In the genomic region with DNA sequence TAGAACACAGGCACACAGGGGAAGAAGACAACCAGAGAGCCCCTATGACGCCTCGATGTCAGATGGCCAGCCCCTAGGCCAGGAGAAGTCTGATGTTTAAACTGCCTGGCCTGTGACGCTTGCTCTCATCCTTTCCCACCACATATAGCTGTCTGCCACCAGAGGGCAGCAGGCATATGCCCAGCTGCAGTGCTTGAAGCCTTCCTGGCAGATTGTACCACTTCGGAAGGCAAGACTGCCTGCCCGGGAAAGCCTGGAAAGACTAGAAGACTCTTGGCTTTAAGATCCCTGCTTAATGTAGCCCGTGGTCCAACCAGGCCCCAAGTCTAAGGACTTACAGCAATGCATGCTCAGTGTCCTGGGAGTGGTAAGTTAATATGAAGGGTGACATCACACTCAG, we compare ENCODE assay signal across 7 mouse cellular contexts. TPM values are rescaled to one million over a fixed set of nuclear protein-coding genes. Genes with fewer than 3 reads are reported as not detected.
DNase-seq lines count a peak whose midpoint lies in the region; ATAC-seq and TF ChIP-seq lines count a peak whose summit lies in the region.

No protein-coding gene starts in this region.

- no peaks in the 10 kb centered on the region for H3K9me3 ChIP-seq in limb, embryonic 11.5 days (ENCODE audit: control insufficient read depth, low read length)
- H3K9me3 ChIP-seq in midbrain, embryonic 15.5 days = no peaks in the 10 kb centered on the region

- H3K4me1 ChIP-seq in kidney, adult 2 months (ENCODE audit: control insufficient read depth, insufficient read depth, low read length) = peaks cover 3% of the 10 kb centered on the region; the same call in 1 of the 2 replicates
- no peaks in the 10 kb centered on the region for H3K4me1 ChIP-seq in limb, embryonic 11.5 days (ENCODE audit: control insufficient read depth, insufficient read depth, low read length)
- H3K4me1 ChIP-seq in midbrain, embryonic 15.5 days = peaks cover 10% of the 10 kb centered on the region
- H3K4me1 ChIP-seq in spleen, adult 2 months (ENCODE audit: control insufficient read depth, insufficient read depth, insufficient read length) = no peaks in the 10 kb centered on the region

- peak; percentile 86 for DNase-seq in adrenal gland, postnatal 10 days
- DNase-seq in embryo, embryonic 9.5 days (ENCODE audit: extremely low spot score) = peak; percentile 71
- peak; percentile 85 to 87 for DNase-seq in heart, adult 18-20 months
- peak; percentile 90 for DNase-seq in kidney, adult 2 months
- peak; percentile 81 for DNase-seq in limb, embryonic 11.5 days (ENCODE audit: low spot score)
- peak; percentile 34 to 63 for DNase-seq in spleen, adult 2 months (ENCODE audit: low read depth in 1 of 2, low spot score in 2 of 2)

- no peak overlapping the region for H3K9ac ChIP-seq in limb, embryonic 11.5 days (ENCODE audit: low read length)
- H3K9ac ChIP-seq in midbrain, embryonic 15.5 days = no peak overlapping the region

- H3K4me2 ChIP-seq in limb, embryonic 11.5 days (ENCODE audit: low read depth, severe bottlenecking) = no peak overlapping the region
- H3K4me2 ChIP-seq in midbrain, embryonic 15.5 days = no peak overlapping the region

- H3K27me3 ChIP-seq in kidney, adult 2 months (replicated peaks; ENCODE audit: control insufficient read depth, insufficient read depth, low read length) = no peaks in the 10 kb centered on the region
- no peaks in the 10 kb centered on the region for H3K27me3 ChIP-seq in limb, embryonic 11.5 days (ENCODE audit: control insufficient read depth, insufficient read depth, low read length)
- H3K27me3 ChIP-seq in midbrain, embryonic 15.5 days (replicated peaks) = 0 out of 2 replicates have a peak, but pooled peaks cover under 1% of the 10 kb centered on the region
- H3K27me3 ChIP-seq in spleen, adult 2 months (ENCODE audit: control insufficient read depth, insufficient read depth, low read length) = no peaks in the 10 kb centered on the region

- H3K4me3 ChIP-seq in kidney, adult 2 months (ENCODE audit: insufficient read depth, low read depth, low read length) = peak overlapping the region; percentile 17; the same call in 1 of the 2 replicates
- no peak overlapping the region for H3K4me3 ChIP-seq in limb, embryonic 11.5 days (ENCODE audit: low read depth, low read length)
- no peak overlapping the region for H3K4me3 ChIP-seq in midbrain, embryonic 15.5 days
- H3K4me3 ChIP-seq in spleen, adult 2 months (ENCODE audit: extremely low read depth, insufficient read depth, insufficient read length) = no peak overlapping the region

- under 1% methylated on average over 6 of the region's 6 CpGs for WGBS in kidney, adult 2 months
- WGBS in limb, embryonic 11.5 days = 7% methylated on average over 6 of the region's 6 CpGs
- WGBS in midbrain, embryonic 15.5 days = 6% methylated on average over 6 of the region's 6 CpGs
- WGBS in spleen, adult 2 months = 8% methylated on average over 6 of the region's 6 CpGs

- ATAC-seq in limb, embryonic 11.5 days (ENCODE audit: insufficient number of reproducible peaks, low FRiP score, low TSS enrichment, low read depth) = peak; percentile 61; the same call in 1 of the 2 replicates
- peak; percentile 53 for ATAC-seq in midbrain, embryonic 15.5 days (replicated peaks)

- no peak for TF ChIP-seq POLR2A in kidney, adult 2 months (IDR thresholded peaks at IDR 0.05; ENCODE audit: low read depth, low read length)
- TF ChIP-seq POLR2A in spleen, adult 2 months (IDR thresholded peaks at IDR 0.05; ENCODE audit: low read depth, low read length) = no peak

- peak; percentile 97 for TF ChIP-seq CTCF in kidney, adult 2 months (conservative IDR thresholded peaks at IDR 0.05; ENCODE audit: insufficient read depth, insufficient read length, low read depth, low read length)
- TF ChIP-seq CTCF in spleen, adult 2 months (IDR thresholded peaks at IDR 0.05; ENCODE audit: extremely low read depth, insufficient read depth, insufficient read length, insufficient replicate concordance) = peak; percentile 91; the same call in 1 of the 2 replicates

- no peaks in the 10 kb centered on the region for H3K36me3 ChIP-seq in kidney, adult 2 months (ENCODE audit: control insufficient read depth, insufficient read depth, low read length)
- no peaks in the 10 kb centered on the region for H3K36me3 ChIP-seq in limb, embryonic 11.5 days (ENCODE audit: control insufficient read depth, insufficient read depth, low read length)
- no peaks in the 10 kb centered on the region for H3K36me3 ChIP-seq in midbrain, embryonic 15.5 days (replicated peaks)
- H3K36me3 ChIP-seq in spleen, adult 2 months (ENCODE audit: control insufficient read depth, insufficient read depth, low read length) = no peaks in the 10 kb centered on the region

- H3K27ac ChIP-seq in kidney, adult 2 months (ENCODE audit: insufficient read depth, low read depth, low read length) = no peak overlapping the region
- H3K27ac ChIP-seq in limb, embryonic 11.5 days (replicated peaks; ENCODE audit: low read depth, low read length) = no peak overlapping the region
- H3K27ac ChIP-seq in midbrain, embryonic 15.5 days = no peak overlapping the region
- H3K27ac ChIP-seq in spleen, adult 2 months (ENCODE audit: insufficient read depth, low read length) = no peak overlapping the region

RNA-seq across cellular contexts. Expression of a gene that starts 4.4 kb away (rescaled TPM):
- total RNA-seq in adrenal gland, postnatal 10 days (2021) = 1 to 10 TPM in 1 of 2 experiments, under 1 TPM in 1; 0.87 to 1.3 TPM
- total RNA-seq in heart, adult 18-20 months (2021) = under 1 TPM; 0.17 to 0.33 TPM
- 0.35 and 0.36 TPM in 2 replicates for polyA plus RNA-seq in kidney, adult 2 months (2012; rRNA removed)
- 0.72 and 1.5 TPM in 2 replicates for polyA plus RNA-seq in limb, embryonic 11.5 days (2014; fragmentation: Nextera tagmentation; extraction: Ambion mirVana)
- 1.8 and 1.9 TPM in 2 replicates for polyA plus RNA-seq in midbrain, embryonic 15.5 days (2015; fragmentation: Nextera tagmentation; extraction: Ambion mirVana)
- 0.31 and 0.39 TPM in 2 replicates for polyA plus RNA-seq in spleen, adult 2 months (2012; rRNA removed)

RNA-seq across cellular contexts. Expression of a gene that starts 47.8 kb away (rescaled TPM):
- total RNA-seq in adrenal gland, postnatal 10 days (2021) = 100 to 1,000 TPM; 175 to 191 TPM
- 100 to 1,000 TPM; 164 to 168 TPM for total RNA-seq in heart, adult 18-20 months (2021)
- polyA plus RNA-seq in kidney, adult 2 months (2012; rRNA removed) = 46.9 and 73.0 TPM in 2 replicates
- 371 and 373 TPM in 2 replicates for polyA plus RNA-seq in limb, embryonic 11.5 days (2014; fragmentation: Nextera tagmentation; extraction: Ambion mirVana)
- polyA plus RNA-seq in midbrain, embryonic 15.5 days (2015; fragmentation: Nextera tagmentation; extraction: Ambion mirVana) = 385 and 388 TPM in 2 replicates
- polyA plus RNA-seq in spleen, adult 2 months (2012; rRNA removed) = 7.9 and 8.8 TPM in 2 replicates
